Mouse (Mus musculus) liver, adult 2 months (tissue): ENCODE results near the gene Tmem223.

Experiments used
- CTCF ChIP-seq: fragments of 200-500 bp; IDR thresholded peaks from 2 replicates; pipeline ENCODE4 v1.5.1; 2011; ENCODE audit warnings: low read depth, low read length, control low read depth
- POLR2A ChIP-seq: fragments of 200-500 bp; IDR thresholded peaks from 2 replicates; pipeline ENCODE4 v1.6.1; 2011; ENCODE audit warnings: low read length, control low read depth; ENCODE audit not compliant: insufficient read depth; ENCODE audit errors: extremely low read depth

DNA sequence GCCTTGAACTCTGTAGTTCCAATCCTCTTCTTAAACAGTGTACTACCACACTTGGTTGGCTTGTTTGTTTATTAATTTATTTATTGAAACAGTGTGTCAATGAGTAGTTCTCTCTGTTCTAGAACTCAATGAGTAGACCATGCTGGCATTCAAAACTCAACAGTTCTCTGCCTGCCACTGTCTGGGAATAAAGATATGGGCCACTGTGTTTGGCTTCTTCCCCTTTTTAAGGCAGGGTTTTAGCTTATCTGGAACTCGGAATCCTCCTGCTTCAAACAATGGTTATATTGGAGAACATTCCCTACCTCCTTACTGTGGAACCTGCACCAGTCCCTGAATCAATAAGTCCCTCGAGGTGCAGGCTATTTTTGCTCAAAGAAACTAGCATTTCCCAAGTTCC, 11.9 kb upstream of the Tmem223 start:
- no peak for TF ChIP-seq CTCF
- TF ChIP-seq POLR2A, result no peak
